Mouse (Mus musculus): ENCODE measurements around the gene Kctd21. TPM values are rescaled to one million over a fixed set of nuclear protein-coding genes. Genes with fewer than 3 reads are reported as not detected.

Gene Kctd21
- total and polyA plus RNA-seq, 2 experiments, result 3.2 to 4.8 TPM

GRCm38 (mm10) chr7:97351792-97352513 is 19.8 kb downstream of the Kctd21 start:
- Histone ChIP-seq H3K4me1 (ENCODE audit: control insufficient read depth, insufficient read depth, low read length) (peaks cover 8% of the 10 kb centered on the region), H3K27ac (replicated peaks; ENCODE audit: insufficient read depth, low read depth, low read length) (no peak overlapping the region), H3K36me3 (ENCODE audit: control insufficient read depth, insufficient read depth, low read length) (no peaks in the 10 kb centered on the region), H3K9ac (ENCODE audit: low read depth, low read length) (no peak overlapping the region), H3K4me3 (ENCODE audit: insufficient read depth, low read depth, low read length) (no peak overlapping the region), H3K27me3 (ENCODE audit: control insufficient read depth, insufficient read depth, low read length) (no peaks in the 10 kb centered on the region), H3K79me2 (ENCODE audit: control insufficient read depth, insufficient read depth, low read length) (no peaks in the 10 kb centered on the region)
- DNase-seq (ENCODE audit: extremely low read depth, low read depth, low spot score), result no peak
- no peak for TF ChIP-seq POLR2A (IDR thresholded peaks at IDR 0.05; ENCODE audit: extremely low read depth, insufficient read depth, low read length)
- TF ChIP-seq CTCF (IDR thresholded peaks at IDR 0.05; ENCODE audit: low read depth, low read length), result no peak
- 91% methylated on average over 11 of the region's 11 CpGs for WGBS

- H3K36me3 ChIP-seq (ENCODE audit: control insufficient read depth, insufficient read depth, low read length), result no peaks in the 10 kb centered on the region
- H3K4me1 ChIP-seq (ENCODE audit: control insufficient read depth, insufficient read depth, low read length), result peaks cover 8% of the 10 kb centered on the region
- WGBS, result 92% methylated on average over 6 of the region's 6 CpGs
- H3K27ac ChIP-seq (replicated peaks; ENCODE audit: insufficient read depth, low read depth, low read length), result no peak overlapping the region
- TF ChIP-seq CTCF (IDR thresholded peaks at IDR 0.05; ENCODE audit: low read depth, low read length) (no peak), POLR2A (IDR thresholded peaks at IDR 0.05; ENCODE audit: extremely low read depth, insufficient read depth, low read length) (no peak)
- no peak for DNase-seq (ENCODE audit: extremely low read depth, low read depth, low spot score)
- H3K4me3 ChIP-seq (ENCODE audit: insufficient read depth, low read depth, low read length), result no peak overlapping the region
- no peaks in the 10 kb centered on the region for H3K79me2 ChIP-seq (ENCODE audit: control insufficient read depth, insufficient read depth, low read length)
- no peaks in the 10 kb centered on the region for H3K27me3 ChIP-seq (ENCODE audit: control insufficient read depth, insufficient read depth, low read length)
- H3K9ac ChIP-seq (ENCODE audit: low read depth, low read length), result no peak overlapping the region
These were observed 21.2 kb downstream of the Kctd21 start for GRCm38 (mm10) chr7:97353356-97353755.

GRCm38 (mm10) chr7:97355068-97355841 is 23.1 kb downstream of the Kctd21 start:
- WGBS, result 49% methylated on average over 13 of the region's 13 CpGs

GRCm38 (mm10) chr7:97356253-97356652 is 24.1 kb downstream of the Kctd21 start:
- TF ChIP-seq POLR2A (IDR thresholded peaks at IDR 0.05; ENCODE audit: extremely low read depth, insufficient read depth, low read length), result no peak
- TF ChIP-seq CTCF (IDR thresholded peaks at IDR 0.05; ENCODE audit: low read depth, low read length), result no peak
- H3K9ac ChIP-seq (ENCODE audit: low read depth, low read length), result no peak overlapping the region
- no peak for DNase-seq (ENCODE audit: extremely low read depth, low read depth, low spot score)
- no peaks in the 10 kb centered on the region for H3K36me3 ChIP-seq (ENCODE audit: control insufficient read depth, insufficient read depth, low read length)
- WGBS, result 77% methylated on average over 5 of the region's 5 CpGs
- H3K4me1 ChIP-seq (ENCODE audit: control insufficient read depth, insufficient read depth, low read length), result peaks cover 8% of the 10 kb centered on the region
- H3K27ac ChIP-seq (replicated peaks; ENCODE audit: insufficient read depth, low read depth, low read length), result peak overlapping the region; percentile 60
- H3K27me3 ChIP-seq (ENCODE audit: control insufficient read depth, insufficient read depth, low read length), result no peaks in the 10 kb centered on the region
- no peak overlapping the region for H3K4me3 ChIP-seq (ENCODE audit: insufficient read depth, low read depth, low read length)
- no peaks in the 10 kb centered on the region for H3K79me2 ChIP-seq (ENCODE audit: control insufficient read depth, insufficient read depth, low read length)

More at GRCm38 (mm10) chr7:97355068-97355841, 23.1 kb downstream of the Kctd21 start:
- Histone ChIP-seq H3K27ac (replicated peaks; ENCODE audit: insufficient read depth, low read depth, low read length) (peak overlapping the region; percentile 47), H3K4me3 (ENCODE audit: insufficient read depth, low read depth, low read length) (no peak overlapping the region), H3K27me3 (ENCODE audit: control insufficient read depth, insufficient read depth, low read length) (no peaks in the 10 kb centered on the region), H3K36me3 (ENCODE audit: control insufficient read depth, insufficient read depth, low read length) (no peaks in the 10 kb centered on the region), H3K4me1 (ENCODE audit: control insufficient read depth, insufficient read depth, low read length) (peaks cover 8% of the 10 kb centered on the region), H3K9ac (ENCODE audit: low read depth, low read length) (no peak overlapping the region), H3K79me2 (ENCODE audit: control insufficient read depth, insufficient read depth, low read length) (no peaks in the 10 kb centered on the region)
- DNase-seq (ENCODE audit: extremely low read depth, low read depth, low spot score), result peak; percentile 54
- TF ChIP-seq CTCF (IDR thresholded peaks at IDR 0.05; ENCODE audit: low read depth, low read length) (no peak), POLR2A (IDR thresholded peaks at IDR 0.05; ENCODE audit: extremely low read depth, insufficient read depth, low read length) (no peak)

- Histone ChIP-seq H3K4me3 (ENCODE audit: insufficient read depth, low read depth, low read length) (no peak overlapping the region), H3K36me3 (ENCODE audit: control insufficient read depth, insufficient read depth, low read length) (no peaks in the 10 kb centered on the region), H3K9ac (ENCODE audit: low read depth, low read length) (no peak overlapping the region), H3K27me3 (ENCODE audit: control insufficient read depth, insufficient read depth, low read length) (no peaks in the 10 kb centered on the region), H3K79me2 (ENCODE audit: control insufficient read depth, insufficient read depth, low read length) (no peaks in the 10 kb centered on the region), H3K27ac (replicated peaks; ENCODE audit: insufficient read depth, low read depth, low read length) (peak overlapping the region; percentile 67), H3K4me1 (ENCODE audit: control insufficient read depth, insufficient read depth, low read length) (peaks cover 8% of the 10 kb centered on the region)
- TF ChIP-seq POLR2A (IDR thresholded peaks at IDR 0.05; ENCODE audit: extremely low read depth, insufficient read depth, low read length), result no peak
- no peak for TF ChIP-seq CTCF (IDR thresholded peaks at IDR 0.05; ENCODE audit: low read depth, low read length)
- DNase-seq (ENCODE audit: extremely low read depth, low read depth, low spot score), result peak; percentile 58
- WGBS, result 64% methylated on average over 5 of the region's 5 CpGs
These were observed 24.7 kb downstream of the Kctd21 start for GRCm38 (mm10) chr7:97356875-97357276.
